Mouse (Mus musculus) testis, adult 2 months (tissue): ENCODE results near the gene Kirrel2.

Experiments
- CTCF ChIP-seq: fragments of 200-500 bp; IDR thresholded peaks from 2 replicates; pipeline ENCODE4 v1.5.1; 2012; ENCODE audit warnings: low read depth, mild to moderate bottlenecking, inconsistent platforms, low read length, moderate library complexity; ENCODE audit not compliant: control insufficient read depth, insufficient read depth, insufficient replicate concordance
- POLR2A ChIP-seq: fragments of 200-500 bp; IDR thresholded peaks from 2 replicates; pipeline ENCODE4 v1.6.1; 2012; ENCODE audit warnings: low read depth, mild to moderate bottlenecking, inconsistent platforms, low read length, moderate library complexity; ENCODE audit not compliant: control insufficient read depth

GRCm38 (mm10) chr7:30464816-30465300 is 7.4 kb upstream of the Kirrel2 start:
- no peak for TF ChIP-seq CTCF
- no peak for TF ChIP-seq POLR2A
